Mouse (Mus musculus) midbrain, embryonic 15.5 days (tissue): ENCODE results near the gene Gli2. TPM values are rescaled to one million over a fixed set of nuclear protein-coding genes. Genes with fewer than 3 reads are reported as not detected.
A peak's percentile ranks its signal among the peaks of the same experiment; 100 is the strongest.

ENCODE experiments used
- ATAC-seq: fragments of 200-750 bp; cut with Nextera tagmentation; replicated peaks from 2 replicates; pipeline ENCODE4 v1.8.0; 2017; ENCODE audit warnings: moderate TSS enrichment
- H3K27ac ChIP-seq: fragments of 300-500 bp; sonication (generic); 2 replicates; pipeline ENCODE4 v1.5.1; 2015; ENCODE audit warnings: mild to moderate bottlenecking, inconsistent platforms
- H3K27me3 ChIP-seq: fragments of 300-500 bp; sonication (generic); replicated peaks from 2 replicates; pipeline ENCODE4 v1.6.1; 2015; ENCODE audit warnings: inconsistent platforms
- H3K36me3 ChIP-seq: fragments of 300-500 bp; sonication (generic); replicated peaks from 2 replicates; pipeline ENCODE4 v1.6.1; 2015; ENCODE audit warnings: inconsistent platforms
- H3K4me1 ChIP-seq: fragments of 300-500 bp; sonication (generic); 2 replicates; pipeline ENCODE4 v1.6.1; 2015; ENCODE audit warnings: inconsistent platforms
- H3K4me2 ChIP-seq: fragments of 300-500 bp; sonication (generic); 2 replicates; pipeline ENCODE4 v1.6.1; 2015; ENCODE audit warnings: inconsistent platforms, mild to moderate bottlenecking, moderate library complexity
- H3K4me3 ChIP-seq: fragments of 300-500 bp; sonication (generic); 2 replicates; pipeline ENCODE4 v1.5.1; 2015; ENCODE audit warnings: mild to moderate bottlenecking, inconsistent platforms
- H3K9ac ChIP-seq: fragments of 300-500 bp; sonication (generic); 2 replicates; pipeline ENCODE4 v1.6.1; 2015; ENCODE audit warnings: mild to moderate bottlenecking, inconsistent platforms
- H3K9me3 ChIP-seq: fragments of 300-500 bp; sonication (generic); 2 replicates; pipeline ENCODE4 v1.6.1; 2016; ENCODE audit warnings: inconsistent platforms
- WGBS: fragments of 180-500 bp; shearing (Covaris S2); methylation state at CpG from one replicate; pipeline ENCODE4 v1.1.7; 2015; ENCODE audit warnings: mixed read lengths; 5-methylcytosine and 5-hydroxymethylcytosine counted together
- polyA plus RNA-seq: library from polyadenylated mRNA; unstranded; fragments of >200 nt; fragmentation: Nextera tagmentation; extraction: Ambion mirVana; gene quantifications from 2 replicates; pipeline ENCODE4 v1.2.1, GENCODE M21; 2015

Gene Gli2
- polyA plus RNA-seq, 1 experiment from 2014 or later = 1.6 TPM

GRCm38 (mm10) chr1:118917520-118918220 lies 135.7 kb downstream of the Gli2 start:
- 87% methylated on average over 7 of the region's 7 CpGs for WGBS
- no peak overlapping the region for H3K4me3 ChIP-seq
- H3K27ac ChIP-seq = no peak overlapping the region
- H3K36me3 ChIP-seq = no peaks in the 10 kb centered on the region
- H3K27me3 ChIP-seq = no peaks in the 10 kb centered on the region
- peaks cover 16% of the 10 kb centered on the region for H3K4me1 ChIP-seq
- no peak overlapping the region for H3K4me2 ChIP-seq
- ATAC-seq = no peak
- no peak overlapping the region for H3K9ac ChIP-seq
- no peaks in the 10 kb centered on the region for H3K9me3 ChIP-seq

- no peak overlapping the region for H3K4me2 ChIP-seq
- H3K4me1 ChIP-seq = peaks cover 18% of the 10 kb centered on the region
- ATAC-seq = no peak
- no peaks in the 10 kb centered on the region for H3K27me3 ChIP-seq
- no peak overlapping the region for H3K27ac ChIP-seq
- no peak overlapping the region for H3K4me3 ChIP-seq
- H3K9me3 ChIP-seq = no peaks in the 10 kb centered on the region
- no peak overlapping the region for H3K9ac ChIP-seq
- WGBS = 50% methylated on average over 12 of the region's 12 CpGs
- no peaks in the 10 kb centered on the region for H3K36me3 ChIP-seq
Observed at GRCm38 (mm10) chr1:118916477-118917075, 136.8 kb downstream of the Gli2 start.

GRCm38 (mm10) chr1:118913414-118914385 lies 139.7 kb downstream of the Gli2 start:
- Histone ChIP-seq H3K4me1 (peaks cover 39% of the 10 kb centered on the region), H3K9ac (no peak overlapping the region), H3K4me3 (no peak overlapping the region), H3K36me3 (no peaks in the 10 kb centered on the region), H3K9me3 (no peaks in the 10 kb centered on the region), H3K4me2 (peak overlapping the region; percentile 40), H3K27ac (no peak overlapping the region), H3K27me3 (no peaks in the 10 kb centered on the region)
- WGBS = 35% methylated on average over 17 of the region's 17 CpGs
- ATAC-seq = no peak

GRCm38 (mm10) chr1:118912929-118913328 lies 140.5 kb downstream of the Gli2 start:
- Histone ChIP-seq H3K4me1 (peaks cover 39% of the 10 kb centered on the region), H3K27ac (no peak overlapping the region), H3K27me3 (no peaks in the 10 kb centered on the region), H3K4me2 (peak overlapping the region; percentile 40), H3K9me3 (no peaks in the 10 kb centered on the region), H3K9ac (no peak overlapping the region), H3K4me3 (no peak overlapping the region), H3K36me3 (no peaks in the 10 kb centered on the region)
- 10% methylated on average over 6 of the region's 6 CpGs for WGBS
- ATAC-seq = peak; percentile 41; the same call in 1 of the 2 replicates

GRCm38 (mm10) chr1:118911427-118911727 lies 142.0 kb downstream of the Gli2 start:
- H3K4me2 ChIP-seq = no peak overlapping the region
- H3K9ac ChIP-seq = no peak overlapping the region
- H3K27me3 ChIP-seq = no peaks in the 10 kb centered on the region
- no peak overlapping the region for H3K4me3 ChIP-seq
- WGBS = 0% methylated on average over 3 of the region's 3 CpGs
- H3K36me3 ChIP-seq = no peaks in the 10 kb centered on the region
- peaks cover 39% of the 10 kb centered on the region for H3K4me1 ChIP-seq
- peak overlapping the region; percentile 64 for H3K27ac ChIP-seq
- no peaks in the 10 kb centered on the region for H3K9me3 ChIP-seq
- peak; percentile 10 for ATAC-seq

- Histone ChIP-seq H3K27ac (peak overlapping the region; percentile 64), H3K4me1 (peaks cover 39% of the 10 kb centered on the region), H3K36me3 (no peaks in the 10 kb centered on the region), H3K4me2 (peak overlapping the region; percentile 11; the same call in 1 of the 2 replicates), H3K27me3 (no peaks in the 10 kb centered on the region), H3K9me3 (no peaks in the 10 kb centered on the region), H3K9ac (0 out of 2 replicates have a peak overlapping the region, but pooled peaks have one; percentile 12), H3K4me3 (no peak overlapping the region)
- 7% methylated on average over 13 of the region's 13 CpGs for WGBS
- ATAC-seq = peak; percentile 38
Observed at GRCm38 (mm10) chr1:118910693-118911426, 142.6 kb downstream of the Gli2 start.

- Histone ChIP-seq H3K36me3 (no peaks in the 10 kb centered on the region), H3K9ac (no peak overlapping the region), H3K4me2 (no peak overlapping the region), H3K4me1 (peaks cover 44% of the 10 kb centered on the region), H3K27me3 (no peaks in the 10 kb centered on the region), H3K4me3 (no peak overlapping the region), H3K27ac (no peak overlapping the region), H3K9me3 (no peaks in the 10 kb centered on the region)
- no peak for ATAC-seq
- WGBS = 95% methylated on average over 3 of the region's 3 CpGs
Observed at GRCm38 (mm10) chr1:118909051-118909450, 144.4 kb downstream of the Gli2 start.

- no peak overlapping the region for H3K4me2 ChIP-seq
- H3K4me3 ChIP-seq = no peak overlapping the region
- no peaks in the 10 kb centered on the region for H3K27me3 ChIP-seq
- no peak overlapping the region for H3K9ac ChIP-seq
- H3K9me3 ChIP-seq = no peaks in the 10 kb centered on the region
- ATAC-seq = no peak
- H3K36me3 ChIP-seq = no peaks in the 10 kb centered on the region
- peaks cover 31% of the 10 kb centered on the region for H3K4me1 ChIP-seq
- H3K27ac ChIP-seq = no peak overlapping the region
- WGBS = 84% methylated on average over 9 of the region's 9 CpGs
Observed at GRCm38 (mm10) chr1:118907574-118907973, 145.8 kb downstream of the Gli2 start.

GRCm38 (mm10) chr1:118905319-118905718 lies 148.1 kb downstream of the Gli2 start:
- WGBS = 62% methylated on average over 5 of the region's 5 CpGs
- H3K4me2 ChIP-seq = no peak overlapping the region
- no peak for ATAC-seq
- H3K4me1 ChIP-seq = peaks cover 23% of the 10 kb centered on the region
- no peaks in the 10 kb centered on the region for H3K27me3 ChIP-seq
- no peak overlapping the region for H3K9ac ChIP-seq
- H3K9me3 ChIP-seq = no peaks in the 10 kb centered on the region
- H3K4me3 ChIP-seq = no peak overlapping the region
- no peaks in the 10 kb centered on the region for H3K36me3 ChIP-seq
- no peak overlapping the region for H3K27ac ChIP-seq

GRCm38 (mm10) chr1:118904909-118905308 lies 148.5 kb downstream of the Gli2 start:
- H3K27ac ChIP-seq = no peak overlapping the region
- 57% methylated on average over 9 of the region's 9 CpGs for WGBS
- ATAC-seq = no peak

GRCm38 (mm10) chr1:118904431-118904830 lies 149.0 kb downstream of the Gli2 start:
- Histone ChIP-seq H3K36me3 (no peaks in the 10 kb centered on the region), H3K27me3 (no peaks in the 10 kb centered on the region), H3K4me2 (no peak overlapping the region), H3K4me1 (peaks cover 14% of the 10 kb centered on the region), H3K9ac (no peak overlapping the region), H3K27ac (no peak overlapping the region), H3K9me3 (no peaks in the 10 kb centered on the region), H3K4me3 (no peak overlapping the region)
- ATAC-seq = no peak
- 51% methylated on average over 3 of the region's 3 CpGs for WGBS

More at GRCm38 (mm10) chr1:118904909-118905308, 148.5 kb downstream of the Gli2 start:
- Histone ChIP-seq H3K36me3 (no peaks in the 10 kb centered on the region), H3K9ac (no peak overlapping the region), H3K4me2 (no peak overlapping the region), H3K4me1 (peaks cover 18% of the 10 kb centered on the region), H3K9me3 (no peaks in the 10 kb centered on the region), H3K27me3 (no peaks in the 10 kb centered on the region), H3K4me3 (no peak overlapping the region)

GRCm38 (mm10) chr1:118903742-118904141 lies 149.7 kb downstream of the Gli2 start:
- ATAC-seq = no peak
- Histone ChIP-seq H3K9ac (no peak overlapping the region), H3K4me2 (no peak overlapping the region), H3K9me3 (no peaks in the 10 kb centered on the region), H3K4me1 (peaks cover 13% of the 10 kb centered on the region), H3K4me3 (no peak overlapping the region), H3K36me3 (no peaks in the 10 kb centered on the region), H3K27ac (no peak overlapping the region), H3K27me3 (no peaks in the 10 kb centered on the region)
- 82% methylated on average over 3 of the region's 3 CpGs for whole genome bisulfite sequencing
